Mouse (Mus musculus): ENCODE measurements at regions not wholly inside any gene's neighbourhood (a gene's known extent, or its start where the extent isn't known, plus 50 kb on each side); places are given as distances from the start of the nearest gene placed in this dataset.

DNA sequence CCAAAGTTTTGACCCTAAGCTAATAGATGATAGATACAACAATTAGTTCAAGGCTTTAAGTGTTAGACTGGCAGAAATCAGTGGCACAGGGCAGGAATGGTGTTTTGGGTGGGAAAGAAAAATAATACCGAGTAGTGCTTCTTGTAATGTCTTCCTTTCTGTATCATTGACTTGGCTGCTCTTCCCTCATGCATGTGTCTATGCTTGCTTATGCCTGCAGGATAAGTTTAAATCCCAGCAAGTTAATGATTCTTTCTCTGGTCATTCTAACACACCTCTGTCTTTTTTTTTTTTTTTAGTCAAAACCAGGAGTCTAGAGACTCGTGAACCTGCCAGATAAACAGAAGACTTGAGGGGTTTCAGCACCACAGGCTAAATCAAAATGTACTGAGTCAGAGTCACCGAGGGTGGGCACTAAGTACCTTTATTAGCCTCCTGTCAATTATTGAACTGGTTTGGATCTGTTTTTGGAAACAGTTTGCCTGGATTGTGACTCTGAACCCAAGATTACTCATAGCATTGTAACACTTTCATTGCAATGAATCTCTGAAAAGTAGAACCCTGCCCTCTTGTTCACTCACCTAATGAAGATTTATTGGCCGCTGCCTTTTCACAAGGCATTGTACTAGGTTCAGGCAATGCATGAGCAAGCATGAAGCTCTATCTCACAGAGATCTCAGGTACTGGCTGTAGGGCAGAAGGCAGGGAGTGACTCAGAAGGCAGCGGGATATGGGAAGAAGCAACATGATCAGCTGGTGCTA lies 374.8 kb upstream of the A1bg start:
- DNase-seq (ENCODE audit: low spot score in 2 of 2): no peak

DNA sequence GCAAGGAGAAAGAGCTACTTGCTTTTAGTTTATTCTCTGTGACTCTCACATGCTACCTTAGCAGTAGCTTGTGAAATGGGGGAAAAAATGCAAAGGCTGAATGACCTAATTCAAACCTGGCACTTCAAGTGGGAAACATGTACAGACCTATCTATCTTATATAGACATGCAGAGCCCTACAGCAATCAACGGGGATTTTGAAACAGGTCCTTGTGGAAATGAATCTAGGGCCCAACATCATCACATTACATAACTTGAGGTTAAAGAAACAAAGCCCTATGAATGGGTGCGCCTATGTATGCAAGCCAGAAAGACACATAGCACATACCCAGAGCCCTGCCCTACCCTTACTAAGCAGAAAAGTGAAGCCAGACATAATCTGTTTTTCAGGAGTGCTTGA lies 371.8 kb upstream of the A1bg start:
- no peak for DNase-seq (ENCODE audit: low spot score in 2 of 2)

DNA sequence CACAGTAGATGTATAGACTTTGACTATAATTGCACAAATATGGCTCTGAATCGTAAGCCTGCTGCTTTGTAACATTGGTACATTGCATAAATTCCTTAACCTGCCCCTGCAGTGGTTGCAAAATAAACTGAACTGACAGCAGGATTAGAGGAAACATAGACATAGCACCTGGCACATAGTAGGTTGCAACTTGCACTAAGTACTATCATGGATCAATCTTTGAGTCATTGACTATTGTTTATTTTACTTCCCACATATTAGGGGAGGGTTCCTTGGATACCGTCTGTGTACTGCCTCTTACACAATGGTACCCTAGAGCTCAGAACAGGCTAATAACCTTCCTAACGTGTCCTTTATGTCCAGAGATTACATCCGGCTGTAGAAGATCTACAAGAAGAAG lies 371.3 kb upstream of the A1bg start:
- DNase-seq (ENCODE audit: low spot score in 2 of 2): no peak

DNA sequence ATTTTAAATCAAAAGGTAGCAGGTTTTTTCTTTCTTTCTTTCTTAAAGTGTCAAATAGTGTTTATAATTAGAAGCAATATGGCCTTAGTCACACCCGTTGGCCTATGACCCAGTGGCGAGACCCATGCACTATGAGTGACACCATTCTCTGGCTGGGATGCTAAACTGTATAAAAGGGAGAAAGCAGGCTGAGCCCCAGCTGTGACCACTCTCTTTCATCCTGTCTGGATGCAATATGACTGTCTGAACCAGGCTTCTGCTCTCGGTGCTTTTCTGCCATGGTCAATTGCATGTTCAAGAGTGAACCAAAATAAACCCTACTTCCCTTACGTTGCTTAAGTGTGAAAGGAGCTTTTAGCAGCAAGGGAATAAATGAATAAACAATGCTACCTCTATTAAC lies 346.0 kb upstream of the A1bg start:
- no peak for DNase-seq (ENCODE audit: low spot score in 2 of 2)

- DNase-seq (ENCODE audit: low spot score in 2 of 2): no peak
Observed at GRCm38 (mm10) chr15:61259047-61259446, 336.2 kb upstream of the A1bg start.

- no peak for DNase-seq (ENCODE audit: low spot score in 2 of 2)
Observed at GRCm38 (mm10) chr15:61244511-61244910, 321.7 kb upstream of the A1bg start.

DNA sequence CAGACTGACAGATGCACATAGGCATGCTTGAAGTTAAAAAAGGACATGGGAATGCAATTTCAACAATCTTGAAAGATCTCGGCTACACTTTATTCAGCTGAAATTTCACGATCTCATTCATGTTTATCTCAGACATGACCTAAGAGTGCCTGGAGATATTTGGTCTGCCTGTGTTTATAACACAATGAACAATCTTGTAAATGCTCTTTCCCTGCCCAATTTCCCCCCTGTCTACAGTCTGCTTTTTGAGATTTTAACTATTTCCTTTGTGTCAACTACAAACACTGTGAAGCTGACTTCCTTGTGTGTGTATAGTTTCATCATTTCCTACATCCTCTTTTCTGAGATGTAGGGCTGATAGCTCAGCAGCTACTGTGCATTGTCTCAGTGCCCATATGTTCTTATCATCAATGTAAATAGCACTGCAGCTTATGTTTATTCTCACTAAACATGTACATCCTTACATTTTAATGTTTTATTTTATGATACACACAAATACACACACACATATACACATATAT lies 319.4 kb upstream of the A1bg start:
- no peak for DNase-seq (ENCODE audit: low spot score in 2 of 2)

GRCm38 (mm10) chr15:61241741-61242140 lies 318.9 kb upstream of the A1bg start:
- DNase-seq (ENCODE audit: low spot score in 2 of 2): no peak

DNA sequence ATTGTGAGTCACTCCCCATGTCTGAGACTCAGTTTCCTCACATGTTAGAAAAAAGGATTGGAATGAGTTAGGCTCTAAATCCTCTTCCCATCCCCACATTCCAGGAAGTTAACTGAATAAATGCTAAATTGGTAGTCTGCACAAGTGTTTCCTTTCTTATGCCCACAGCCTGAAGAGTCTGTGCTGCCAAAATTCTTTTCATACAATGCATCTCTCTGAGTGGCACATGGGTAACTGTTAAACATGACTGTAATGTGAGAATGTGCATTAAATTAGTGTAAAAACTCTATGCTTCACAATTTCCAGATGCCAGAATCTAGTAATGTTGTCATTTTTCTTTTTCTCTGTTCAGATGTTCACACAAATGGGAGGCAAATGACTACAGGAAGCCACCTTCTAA lies 317.5 kb upstream of the A1bg start:
- no peak for DNase-seq (ENCODE audit: low spot score in 2 of 2)

DNA sequence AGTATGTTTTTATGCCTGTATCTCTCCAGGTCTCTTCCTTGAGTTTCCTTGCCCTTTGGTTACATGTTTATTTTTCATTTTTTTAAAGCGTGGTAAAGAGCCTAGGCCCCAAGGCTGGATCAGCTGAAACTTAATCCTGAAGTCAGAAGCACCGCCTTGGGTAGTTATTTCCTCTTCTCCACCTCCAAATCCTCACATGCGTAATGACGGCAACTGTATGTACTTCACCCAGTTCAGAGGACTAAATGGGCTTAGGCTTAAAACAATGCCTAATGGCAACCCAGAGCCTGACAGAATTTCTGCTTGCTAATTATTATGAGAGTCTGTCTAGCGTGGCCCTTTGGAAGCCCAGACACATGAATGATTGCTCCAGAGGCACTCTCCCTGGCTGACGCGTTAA lies 316.6 kb upstream of the A1bg start:
- DNase-seq (ENCODE audit: low spot score in 2 of 2): no peak

DNA sequence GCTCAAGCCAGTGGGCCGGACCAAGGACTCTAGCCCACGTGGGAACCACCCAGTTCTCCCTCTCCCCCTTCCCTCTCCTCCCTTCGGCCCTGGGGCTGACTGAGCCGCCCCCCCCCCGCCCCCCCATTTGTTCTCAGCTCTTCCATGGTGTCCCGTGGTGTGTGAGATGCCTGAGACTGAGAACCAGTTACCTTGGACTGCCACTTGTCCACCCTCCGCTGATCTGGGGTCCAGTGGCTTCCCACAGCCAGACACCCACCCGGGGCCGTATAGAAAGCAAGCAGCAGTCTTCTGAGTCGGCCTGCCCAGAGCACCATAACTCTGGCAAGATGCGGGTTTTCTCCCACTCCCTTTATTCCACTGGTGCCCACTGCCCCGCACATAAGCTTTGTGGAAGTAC lies 316.2 kb upstream of the A1bg start:
- DNase-seq (ENCODE audit: low spot score in 2 of 2): no peak

GRCm38 (mm10) chr15:61229579-61229978 lies 306.8 kb upstream of the A1bg start:
- no peak for DNase-seq (ENCODE audit: low spot score in 2 of 2)

DNA sequence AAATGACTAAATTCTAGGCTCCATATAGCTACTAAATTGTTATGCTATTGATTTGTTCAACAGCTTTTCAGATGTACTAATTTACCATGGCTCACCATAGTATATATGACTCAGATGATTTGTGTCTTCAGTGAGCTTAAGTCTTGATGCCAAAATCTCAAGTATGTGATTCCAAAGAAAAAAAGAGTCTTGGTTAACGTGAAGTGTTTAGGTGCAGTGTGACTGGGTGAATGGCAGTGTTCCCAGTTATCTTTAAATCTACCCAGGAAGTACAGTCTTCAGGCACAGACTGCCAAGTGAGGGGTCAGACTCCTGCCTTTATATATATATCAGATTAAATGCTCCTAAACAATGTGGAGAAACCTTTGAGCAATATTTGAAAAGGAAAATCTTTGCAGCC lies 300.1 kb upstream of the A1bg start:
- no peak for DNase-seq (ENCODE audit: low spot score in 2 of 2)

- no peak for DNase-seq (ENCODE audit: low spot score in 2 of 2)
Observed at GRCm38 (mm10) chr15:61210161-61210560, 287.3 kb upstream of the A1bg start.

DNA sequence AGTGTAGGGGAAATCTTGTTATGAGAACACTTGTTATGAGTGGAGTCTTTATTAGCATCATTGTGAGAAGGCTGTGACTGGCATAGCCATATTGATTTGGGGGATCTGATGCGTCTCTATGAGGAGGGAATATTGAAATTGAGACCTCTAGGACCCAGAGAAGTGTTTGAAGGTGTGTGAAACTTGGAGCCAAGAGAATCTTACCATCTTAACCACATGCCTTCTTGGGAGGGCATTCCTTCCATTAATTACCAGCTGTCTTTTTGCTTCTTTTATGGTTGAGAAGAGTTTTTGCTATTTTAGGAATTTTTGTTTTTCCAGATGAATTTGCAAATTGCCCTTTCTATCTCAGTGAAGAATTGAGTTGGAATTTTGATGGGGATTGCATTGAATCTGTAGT lies 267.2 kb upstream of the A1bg start:
- no peak for DNase-seq (ENCODE audit: low spot score in 2 of 2)

GRCm38 (mm10) chr15:61189481-61189880 lies 266.7 kb upstream of the A1bg start:
- no peak for DNase-seq (ENCODE audit: low spot score in 2 of 2)

- no peak for DNase-seq (ENCODE audit: low spot score in 2 of 2)
Observed at GRCm38 (mm10) chr15:61184597-61184963, 261.8 kb upstream of the A1bg start.

- no peak for DNase-seq (ENCODE audit: low spot score in 2 of 2)
Observed at GRCm38 (mm10) chr15:61183751-61184596, 261.2 kb upstream of the A1bg start.

- no peak for DNase-seq (ENCODE audit: low spot score in 2 of 2)
Observed at GRCm38 (mm10) chr15:61183291-61183690, 260.5 kb upstream of the A1bg start.

DNA sequence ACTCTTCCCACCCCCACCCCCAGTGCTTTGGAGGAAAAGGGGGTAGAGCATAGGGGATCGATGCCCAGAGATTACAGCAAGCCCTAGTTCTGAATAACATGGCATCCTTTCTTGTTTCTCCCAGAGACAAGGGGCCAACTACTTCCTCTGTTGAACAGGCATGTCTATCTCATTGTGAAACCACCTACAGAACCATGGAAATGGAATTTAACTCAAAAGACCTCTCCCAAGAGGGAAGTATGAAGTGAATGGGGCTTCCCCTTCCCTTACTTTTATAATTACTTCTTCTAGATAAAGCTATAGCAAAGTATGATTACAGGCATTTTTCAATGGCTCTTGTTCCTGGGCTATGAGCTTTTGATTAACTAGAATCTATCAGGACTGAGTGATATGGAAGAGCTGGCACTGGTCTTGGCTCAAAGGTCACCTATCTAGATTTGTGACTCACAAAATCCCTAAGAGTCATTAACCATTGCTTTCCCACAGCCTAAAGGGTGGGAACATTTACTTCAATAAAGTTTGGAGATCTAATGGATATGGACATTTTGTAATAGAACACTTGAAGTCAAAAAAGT lies 246.1 kb upstream of the A1bg start:
- DNase-seq (ENCODE audit: low spot score in 2 of 2): no peak

DNA sequence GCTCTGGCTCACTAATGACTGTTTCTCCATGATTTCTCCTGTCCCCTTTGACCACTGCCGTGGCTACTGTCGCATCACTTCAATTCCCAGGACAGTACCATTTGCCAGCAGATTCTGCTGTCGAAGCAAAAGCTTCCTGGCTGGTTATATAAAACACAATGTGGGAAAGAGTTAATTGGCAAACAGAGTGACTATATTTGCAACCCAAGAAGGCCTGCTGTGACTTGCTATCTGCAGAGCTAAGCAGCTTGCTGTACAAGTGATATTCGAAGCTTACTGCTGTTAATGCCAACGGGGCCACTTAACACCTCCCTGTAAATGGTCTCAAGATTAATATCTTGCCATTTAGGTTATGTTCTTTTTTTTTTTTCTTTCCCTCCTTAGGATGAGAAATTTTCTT lies 242.2 kb upstream of the A1bg start:
- DNase-seq (ENCODE audit: low spot score in 2 of 2): no peak

DNA sequence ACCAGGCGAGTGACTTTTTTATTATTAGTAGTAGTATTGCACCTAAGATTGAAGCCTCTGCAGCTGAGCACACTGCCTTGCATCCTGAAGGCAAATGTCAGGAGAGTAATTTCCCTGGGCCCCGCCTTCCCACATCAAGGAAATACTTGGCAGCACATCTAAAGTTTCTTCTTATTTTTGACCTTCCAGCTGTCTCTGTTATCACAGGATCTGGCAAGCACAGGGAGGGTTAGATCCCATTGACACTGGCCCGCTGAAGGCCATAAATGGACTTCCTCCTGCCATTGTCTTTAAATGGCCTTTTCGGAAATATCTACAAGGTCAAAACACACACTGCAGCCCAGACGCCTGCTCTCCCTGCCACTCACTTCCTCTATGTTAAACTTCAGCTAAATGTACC lies 238.6 kb upstream of the A1bg start:
- no peak for DNase-seq (ENCODE audit: low spot score in 2 of 2)

GRCm38 (mm10) chr15:61160666-61161065 lies 237.9 kb upstream of the A1bg start:
- DNase-seq (ENCODE audit: low spot score in 2 of 2): no peak
